Mouse (Mus musculus) testis, postnatal 10 days (tissue): ENCODE measurements around the gene Calcrl.

Experiments
- DNase-seq: peaks from one replicate; pipeline ENCODE4 v3.0.0; 2021; ENCODE audit warnings: low spot score

Gene Calcrl

GRCm38 (mm10) chr2:84425138-84425537, at the start of gene Calcrl:
Gene Calcrl, minus strand, starts transcription at chr2:84425411.
- DNase-seq: peak; percentile 61

GRCm38 (mm10) chr2:84474651-84475050, 49.4 kb upstream of the Calcrl start:
- DNase-seq: no peak

DNA sequence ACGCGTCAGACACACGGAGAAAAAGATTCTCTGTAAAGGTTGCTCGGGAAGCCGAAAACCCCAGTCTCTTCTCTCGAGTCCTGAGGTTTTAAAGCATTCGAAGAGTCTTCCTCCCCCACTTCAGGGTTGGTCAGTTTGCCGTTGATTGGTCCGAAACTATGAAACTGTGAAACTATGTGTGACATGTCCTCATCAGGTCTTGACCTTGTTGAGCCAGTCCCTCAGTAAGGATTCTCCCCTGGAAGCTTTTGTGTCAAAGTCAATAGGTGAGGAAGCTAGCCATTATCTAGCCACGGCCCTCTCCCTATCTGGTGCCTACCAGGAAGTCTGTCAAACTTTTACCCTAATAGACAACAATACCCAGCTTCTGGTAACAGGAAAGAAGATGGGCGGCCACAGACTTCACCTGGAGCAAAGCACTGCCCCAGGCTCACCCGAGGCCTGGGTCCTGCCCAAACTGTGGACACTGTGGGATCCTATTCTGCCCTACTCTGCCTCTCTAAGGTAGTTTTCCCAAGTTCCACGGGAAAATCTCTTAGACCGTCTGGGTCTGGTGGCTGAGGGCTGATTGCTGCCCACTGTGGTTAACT, 48.8 kb upstream of the Calcrl start:
- no peak for DNase-seq

DNA sequence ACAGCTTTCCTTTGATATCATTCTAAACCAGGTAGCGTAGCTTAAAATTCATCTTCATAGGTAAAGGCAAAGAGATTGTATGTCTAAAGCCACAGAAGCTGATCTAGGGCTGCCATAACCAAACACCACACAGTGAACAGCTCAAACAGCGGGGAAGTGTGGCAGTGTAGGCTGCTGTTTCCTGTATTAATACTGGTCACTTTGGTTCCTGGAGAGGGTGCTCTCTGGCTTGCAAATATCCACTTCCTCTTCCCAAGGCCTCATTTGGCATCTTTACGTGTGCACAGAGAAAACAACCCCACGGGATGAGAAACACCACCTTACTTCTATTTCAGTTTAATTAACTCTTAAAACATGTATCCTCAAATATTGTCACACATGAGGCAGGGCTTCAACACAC, 42.2 kb upstream of the Calcrl start:
- no peak for DNase-seq

DNA sequence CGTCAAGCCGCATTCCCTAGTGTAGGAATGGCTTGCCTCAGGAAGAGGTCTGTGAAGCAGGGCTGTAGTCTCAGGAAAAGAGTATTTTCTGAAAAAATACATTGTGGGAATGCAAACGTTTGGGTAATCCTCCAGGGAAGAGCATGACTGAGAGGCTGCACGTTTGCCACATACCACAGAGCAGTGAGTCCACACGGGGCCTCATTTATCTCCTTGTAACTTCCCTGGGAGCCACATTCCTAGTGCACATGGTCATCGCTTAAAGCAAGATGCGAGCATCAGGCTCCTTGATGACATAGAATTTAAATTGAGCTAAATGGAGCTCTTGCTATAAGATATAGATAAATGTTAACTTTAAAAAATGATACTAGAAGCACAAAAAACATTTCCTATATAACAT, 39.7 kb upstream of the Calcrl start:
- no peak for DNase-seq

DNA sequence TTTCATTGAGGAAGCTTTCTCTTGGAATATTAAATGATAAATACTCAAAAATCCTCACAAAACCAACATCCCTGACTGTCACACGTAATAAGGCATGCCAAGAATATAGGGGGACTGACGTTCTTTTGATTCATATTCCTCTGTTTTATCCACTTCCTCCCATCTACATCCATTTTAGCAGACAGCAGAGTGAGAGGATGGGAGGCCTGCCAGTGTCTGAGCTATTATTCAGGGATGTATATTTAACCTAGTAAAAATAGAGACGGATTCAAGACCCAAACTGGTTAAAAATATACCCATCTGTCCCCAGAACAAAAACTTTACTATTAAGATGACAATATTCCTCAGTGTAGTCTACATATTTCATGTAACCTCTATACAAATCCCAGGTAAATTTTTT, 37.2 kb upstream of the Calcrl start:
- no peak for DNase-seq

DNA sequence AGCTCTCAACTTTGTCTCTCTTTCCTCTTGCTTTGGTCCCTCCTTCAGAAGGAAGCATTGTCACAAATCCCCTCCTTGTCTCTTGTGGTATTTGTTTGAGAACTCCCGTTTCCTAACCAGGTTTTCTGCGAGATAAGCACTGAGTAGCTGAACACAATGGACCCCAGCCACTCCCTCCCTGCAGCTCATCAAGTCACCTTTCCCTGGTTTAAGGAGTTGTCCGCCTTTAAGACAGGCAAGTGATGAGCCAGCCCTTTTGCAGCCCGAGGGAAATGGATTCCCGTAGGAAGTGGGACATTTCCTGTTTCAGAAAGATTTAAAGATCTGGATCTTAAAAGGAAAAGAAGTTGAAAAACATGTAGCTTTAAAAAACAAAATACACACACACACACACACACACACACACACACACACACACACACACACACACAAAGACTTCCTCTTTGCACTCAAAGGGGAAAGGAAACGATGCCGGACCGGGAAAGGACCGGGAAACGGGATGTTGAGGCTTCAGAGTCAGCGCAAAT, 34.5 kb upstream of the Calcrl start:
- no peak for DNase-seq

DNA sequence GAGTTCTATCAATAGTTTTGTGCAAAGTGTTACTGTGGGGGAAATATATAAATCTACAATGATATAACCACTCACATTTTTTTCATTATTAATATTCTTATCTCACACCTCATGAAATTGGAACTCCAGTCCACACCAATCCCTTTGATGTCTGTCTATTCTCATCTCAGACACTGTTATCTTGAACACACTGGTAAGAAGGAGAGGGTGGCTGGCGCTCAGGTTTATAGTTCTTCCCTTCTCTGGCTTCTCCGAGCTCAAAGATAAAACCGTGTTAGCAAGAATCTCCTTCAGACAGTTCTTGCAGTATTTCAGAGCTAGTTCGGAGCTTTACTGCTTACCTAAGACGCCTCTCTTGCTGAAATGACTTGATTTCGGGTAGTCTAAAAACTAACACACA, 32.0 kb upstream of the Calcrl start:
- DNase-seq: no peak

GRCm38 (mm10) chr2:84455236-84455799, 30.1 kb upstream of the Calcrl start:
- DNase-seq: no peak

- no peak for DNase-seq
Observed at GRCm38 (mm10) chr2:84454551-84455235, 29.5 kb upstream of the Calcrl start.

GRCm38 (mm10) chr2:84454051-84454450, 28.8 kb upstream of the Calcrl start:
- DNase-seq: no peak

DNA sequence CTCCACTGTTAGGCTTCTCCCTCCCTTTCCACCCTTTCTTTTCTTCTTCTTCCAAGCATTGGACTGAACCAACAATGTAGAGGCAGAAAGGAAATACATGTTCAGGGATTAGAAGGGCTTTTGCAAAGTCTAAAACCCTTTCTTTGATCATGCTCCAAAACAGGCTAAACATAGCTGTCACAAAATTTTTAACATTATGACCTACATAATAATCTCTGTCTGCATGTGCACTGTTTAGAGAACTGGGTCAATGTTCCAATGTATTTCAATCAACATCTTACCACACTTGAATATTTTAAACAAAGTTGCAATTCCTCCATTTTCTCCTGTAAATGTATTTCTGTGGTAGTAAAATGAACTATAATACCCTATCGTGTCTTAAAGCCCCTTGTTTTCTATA, 20.3 kb upstream of the Calcrl start:
- DNase-seq: no peak

DNA sequence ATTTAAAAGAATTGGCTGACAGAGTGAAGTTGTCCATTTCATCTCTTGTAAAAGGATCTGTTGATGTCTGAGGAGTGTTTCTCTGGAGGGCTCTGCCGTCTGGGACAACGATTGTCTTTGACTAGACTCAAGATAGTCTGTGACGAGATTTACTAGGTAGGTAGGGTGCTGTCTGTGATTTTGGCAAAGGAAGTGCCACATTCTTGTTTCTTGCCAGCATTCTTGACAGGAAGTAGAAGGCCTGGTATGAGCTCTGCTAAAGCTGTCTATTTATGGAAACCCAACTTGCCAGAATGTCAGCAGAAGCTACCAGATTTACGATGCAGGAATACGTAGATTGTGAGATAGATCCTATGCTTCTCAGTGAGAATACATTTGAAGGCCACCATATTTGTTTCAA, 16.7 kb upstream of the Calcrl start:
- DNase-seq: no peak

GRCm38 (mm10) chr2:84429724-84430123, 4.5 kb upstream of the Calcrl start:
- no peak for DNase-seq

GRCm38 (mm10) chr2:84428836-84429235, 3.6 kb upstream of the Calcrl start:
- DNase-seq: no peak

DNA sequence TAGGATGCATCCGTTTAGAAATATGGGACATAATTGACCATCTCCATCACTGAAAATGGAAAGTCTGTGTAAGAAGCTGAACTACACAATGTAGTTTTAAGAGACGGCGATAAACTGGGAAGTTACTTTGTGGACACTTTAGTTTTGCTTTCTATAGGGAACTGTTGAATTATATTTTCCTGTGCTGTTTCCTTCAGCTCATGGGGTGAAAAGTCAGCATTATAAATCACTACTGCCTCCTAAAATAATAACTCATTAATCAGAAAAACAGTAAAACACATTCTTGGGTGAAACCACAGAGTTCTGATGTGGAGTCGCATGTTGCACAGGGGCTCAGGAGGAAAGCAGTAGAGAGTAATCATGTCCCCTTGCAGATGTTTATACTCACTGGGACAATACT, 1.3 kb upstream of the Calcrl start:
- DNase-seq: no peak

DNA sequence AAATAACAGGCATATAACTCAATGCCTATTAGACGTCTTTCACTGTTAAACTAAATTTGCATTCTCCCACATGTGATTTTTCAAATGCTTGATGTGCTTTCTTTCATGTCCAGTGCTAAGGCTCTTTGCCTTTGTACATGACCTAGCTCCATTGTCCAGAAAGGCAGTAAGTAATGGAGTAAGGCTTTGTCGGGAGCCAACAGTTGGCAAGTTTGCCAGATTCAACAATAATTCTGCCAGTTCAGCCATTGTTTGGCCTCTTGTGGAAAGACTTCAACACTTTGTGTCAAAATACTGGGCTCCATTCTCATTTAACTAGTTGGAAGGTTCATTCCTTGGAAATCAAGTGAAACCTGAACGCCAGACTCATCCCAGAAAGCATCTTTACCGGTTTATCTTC, 8.7 kb downstream of the Calcrl start:
- no peak for DNase-seq

DNA sequence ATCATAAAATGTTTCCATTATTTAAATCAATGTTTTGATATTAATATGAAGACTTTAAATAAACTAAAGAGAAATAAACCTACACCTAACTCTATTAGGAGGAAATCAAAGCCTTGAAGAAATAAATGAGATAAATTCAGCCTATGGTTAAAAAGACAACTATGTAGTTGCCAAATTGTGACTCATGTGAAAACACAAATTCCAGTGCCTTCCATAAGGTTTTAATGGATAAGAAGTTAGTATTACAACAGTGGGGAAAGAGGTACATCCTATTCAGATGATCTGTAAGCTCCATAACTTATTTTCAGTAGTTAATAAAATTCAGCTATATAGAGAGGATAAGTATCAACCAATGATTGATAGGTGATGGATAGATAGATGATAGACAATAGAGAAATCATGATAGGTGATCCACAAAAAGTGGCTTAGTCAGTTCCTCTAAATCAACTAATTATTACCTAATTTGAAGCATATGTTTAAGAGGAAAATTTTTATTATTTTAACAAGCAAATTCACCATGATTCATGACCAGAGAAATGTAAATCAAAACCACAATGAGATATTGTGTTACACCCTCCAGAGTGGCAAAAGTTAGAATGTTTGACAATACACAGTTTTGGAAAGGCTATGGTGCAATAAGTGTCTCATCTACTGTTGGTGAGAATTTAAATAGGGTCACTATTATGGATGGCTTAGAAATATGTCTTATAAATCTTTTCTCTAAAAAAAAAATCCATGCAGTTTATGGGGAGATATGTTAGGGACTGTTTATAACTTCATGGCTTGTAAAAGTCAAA, 15.2 kb downstream of the Calcrl start:
- DNase-seq: no peak

GRCm38 (mm10) chr2:84404834-84405233, 20.4 kb downstream of the Calcrl start:
- no peak for DNase-seq

DNA sequence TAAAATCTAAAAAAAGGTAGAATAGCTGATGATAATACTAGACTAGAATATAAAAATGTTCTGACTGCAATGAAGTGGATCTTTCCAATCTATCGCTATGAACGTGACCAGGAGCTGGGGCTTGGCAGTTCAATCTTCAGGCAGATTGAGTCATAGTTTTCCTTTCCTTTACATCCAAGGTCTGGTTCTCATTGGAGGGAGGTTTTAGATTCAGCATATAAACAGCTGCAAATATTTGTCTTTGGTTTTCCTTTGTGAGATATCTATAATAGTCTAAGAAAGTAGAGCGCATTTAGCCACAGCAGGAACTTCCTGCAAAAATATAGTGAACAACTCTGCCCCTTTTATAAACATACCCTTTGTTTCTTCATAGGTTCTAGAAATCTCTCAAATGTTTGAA, 22.5 kb downstream of the Calcrl start:
- no peak for DNase-seq

- no peak for DNase-seq
Observed at GRCm38 (mm10) chr2:84396557-84396956, 28.7 kb downstream of the Calcrl start.

GRCm38 (mm10) chr2:84393236-84393635, 32.0 kb downstream of the Calcrl start:
- no peak for DNase-seq

DNA sequence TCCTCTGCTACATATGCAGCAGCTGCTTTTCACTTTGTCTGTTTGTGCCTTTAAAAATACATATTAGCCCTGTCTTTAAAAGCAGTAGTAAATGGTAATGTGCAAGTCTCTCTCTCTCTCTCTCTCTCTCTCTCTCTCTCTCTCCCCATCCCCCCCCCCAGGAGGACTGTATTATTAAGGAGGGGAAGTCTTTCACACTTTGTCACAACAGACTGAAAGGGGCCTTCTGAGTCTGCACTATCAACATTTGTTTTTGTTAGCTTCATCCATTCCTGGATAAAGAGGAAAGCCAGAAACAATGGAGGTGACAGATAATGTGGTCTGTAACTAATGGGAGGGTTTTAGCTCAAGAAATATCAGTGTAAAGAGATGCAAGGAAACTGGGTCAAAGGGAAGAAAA, 36.1 kb downstream of the Calcrl start:
- DNase-seq: no peak
